Mouse (Mus musculus): ENCODE measurements at regions not wholly inside any gene's neighbourhood (a gene's known extent, or its start where the extent isn't known, plus 50 kb on each side); places are given as distances from the start of the nearest gene placed in this dataset.

DNA sequence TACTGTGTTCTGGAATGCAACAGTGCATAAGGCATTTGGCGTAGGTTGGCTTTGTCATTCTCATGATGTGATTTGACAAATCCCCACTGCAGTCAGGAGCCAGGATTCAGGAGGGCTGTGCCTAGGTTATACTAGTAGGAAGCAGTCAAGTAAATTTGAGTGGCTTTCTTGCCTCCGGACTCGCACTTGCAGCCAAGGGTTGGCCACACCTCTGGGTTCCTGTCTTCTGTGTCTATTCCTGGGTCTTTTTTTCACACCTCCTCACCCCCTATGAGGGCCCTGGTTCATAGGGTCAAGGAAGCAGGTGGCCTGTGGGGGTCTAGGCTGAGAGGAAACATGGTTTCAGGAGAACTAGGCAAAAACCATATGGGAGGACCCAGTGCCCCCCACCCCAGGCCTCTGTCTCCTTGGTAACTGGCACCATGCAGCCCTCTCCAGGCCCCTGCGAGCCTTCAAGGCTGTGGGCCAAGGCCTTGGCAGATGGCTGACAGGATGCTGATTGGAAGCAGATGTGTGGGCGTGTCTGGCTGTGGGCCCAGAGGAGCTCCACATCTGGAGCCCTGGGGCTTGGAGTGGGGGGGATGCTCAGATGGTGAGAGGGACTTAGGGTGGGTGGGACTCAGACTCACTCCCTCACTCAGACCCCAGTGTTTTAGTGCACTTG is 195.7 kb downstream of the Rgs3 start:
- no peak for DNase-seq (ENCODE audit: low read depth, low spot score)

- DNase-seq (ENCODE audit: low read depth, low spot score), result no peak
Observed at GRCm38 (mm10) chr4:62756721-62757206, 197.1 kb downstream of the Rgs3 start.

GRCm38 (mm10) chr4:62760748-62761604 is 201.3 kb downstream of the Rgs3 start:
- no peak for DNase-seq (ENCODE audit: low read depth, low spot score)

GRCm38 (mm10) chr4:62761672-62762071 is 202.0 kb downstream of the Rgs3 start:
- peak; percentile 26 for DNase-seq (ENCODE audit: low read depth, low spot score)

- peak; percentile 38 for DNase-seq (ENCODE audit: low read depth, low spot score)
Observed at GRCm38 (mm10) chr4:62763990-62764389, 201.4 kb upstream of the Zfp618 start.

DNA sequence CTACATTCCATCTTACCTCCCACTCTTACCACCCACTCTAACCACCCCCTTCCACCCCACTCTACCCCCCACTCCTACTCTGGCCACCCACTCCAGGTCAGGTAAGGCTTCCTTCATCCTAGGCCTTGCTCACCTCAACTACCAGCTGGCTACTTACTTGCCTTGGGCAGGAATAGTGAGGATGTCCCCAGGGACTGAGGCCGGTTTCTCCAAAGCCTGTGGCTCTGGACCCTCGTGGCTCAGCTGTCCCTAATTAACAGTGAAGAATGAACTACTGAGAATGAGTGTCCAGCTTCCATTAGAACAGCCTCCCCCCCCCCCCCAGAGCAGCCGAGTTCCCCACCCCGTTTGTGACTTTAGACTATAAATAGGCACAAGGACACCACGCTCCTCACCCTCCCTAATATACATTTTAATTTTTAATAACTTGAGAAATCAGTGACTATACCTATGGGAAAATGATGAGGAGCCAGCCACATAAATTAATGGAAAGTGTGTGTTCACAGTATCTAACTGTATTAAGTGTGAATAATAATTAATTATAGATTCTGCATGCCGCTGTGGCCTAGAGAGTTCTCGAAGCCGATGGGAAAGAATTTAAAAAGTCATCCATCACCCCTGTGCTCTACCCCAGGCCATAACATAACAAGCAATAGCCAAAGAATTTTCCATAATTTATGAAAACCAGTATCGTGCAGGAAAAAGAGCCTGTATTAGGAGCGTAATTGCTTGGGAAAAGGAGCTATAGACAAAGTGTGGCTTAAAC is 195.7 kb upstream of the Zfp618 start:
- DNase-seq (ENCODE audit: low read depth, low spot score), result no peak

DNA sequence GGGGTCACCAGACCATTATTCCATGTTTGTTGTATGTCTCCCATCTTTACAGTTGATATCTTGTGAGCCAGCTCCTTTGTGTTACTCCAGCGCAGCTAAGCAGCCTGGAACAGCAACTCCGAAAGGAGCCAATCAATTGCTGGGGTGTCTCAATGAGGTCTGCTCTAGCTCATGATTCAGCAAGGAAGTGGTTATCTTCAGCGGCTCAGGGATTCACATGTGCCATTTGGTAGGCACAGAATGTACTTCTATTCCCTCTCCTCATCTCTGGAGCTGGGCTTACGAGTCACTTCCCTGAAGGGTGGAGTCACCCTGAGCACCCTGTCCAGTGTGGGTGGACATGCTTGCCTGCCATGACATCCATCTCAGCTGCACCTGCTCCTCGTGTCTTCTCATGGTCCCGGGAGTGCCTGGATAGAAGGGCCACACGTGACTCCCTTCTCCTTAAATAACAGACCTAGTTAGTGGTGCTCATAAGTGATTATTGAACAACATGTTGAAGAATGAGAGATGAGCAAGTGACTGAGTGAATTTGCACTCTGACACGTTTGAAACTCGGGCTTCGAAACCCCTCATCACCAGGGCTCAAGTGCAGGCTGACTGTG is 190.3 kb upstream of the Zfp618 start:
- DNase-seq (ENCODE audit: low read depth, low spot score), result no peak

- DNase-seq (ENCODE audit: low read depth, low spot score), result no peak
Observed at GRCm38 (mm10) chr4:62776881-62777280, 188.5 kb upstream of the Zfp618 start.

- no peak for DNase-seq (ENCODE audit: low read depth, low spot score)
Observed at GRCm38 (mm10) chr4:62777436-62777835, 187.9 kb upstream of the Zfp618 start.

GRCm38 (mm10) chr4:62778621-62779020 is 186.8 kb upstream of the Zfp618 start:
- DNase-seq (ENCODE audit: low read depth, low spot score), result no peak

DNA sequence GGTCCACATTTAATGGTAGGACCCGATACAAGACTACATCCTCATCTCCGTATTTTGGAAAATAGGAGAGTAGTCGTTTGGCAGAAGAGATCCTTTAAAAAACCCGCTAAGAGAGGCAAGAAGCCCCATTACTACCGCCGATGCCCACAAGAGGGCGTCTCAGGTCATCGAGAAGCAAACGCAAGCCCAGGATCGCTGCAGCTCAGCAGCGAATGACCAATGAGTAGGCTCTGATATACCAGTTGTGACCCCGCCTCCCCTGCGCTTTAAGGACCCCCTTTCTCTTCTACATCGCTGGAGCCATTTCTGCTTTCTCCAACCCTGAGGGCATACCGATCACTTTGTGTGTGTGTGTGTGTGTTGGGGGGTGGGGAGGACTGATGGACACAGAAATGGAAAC is 185.0 kb upstream of the Zfp618 start:
- DNase-seq (ENCODE audit: low read depth, low spot score), result peak; percentile 73

DNA sequence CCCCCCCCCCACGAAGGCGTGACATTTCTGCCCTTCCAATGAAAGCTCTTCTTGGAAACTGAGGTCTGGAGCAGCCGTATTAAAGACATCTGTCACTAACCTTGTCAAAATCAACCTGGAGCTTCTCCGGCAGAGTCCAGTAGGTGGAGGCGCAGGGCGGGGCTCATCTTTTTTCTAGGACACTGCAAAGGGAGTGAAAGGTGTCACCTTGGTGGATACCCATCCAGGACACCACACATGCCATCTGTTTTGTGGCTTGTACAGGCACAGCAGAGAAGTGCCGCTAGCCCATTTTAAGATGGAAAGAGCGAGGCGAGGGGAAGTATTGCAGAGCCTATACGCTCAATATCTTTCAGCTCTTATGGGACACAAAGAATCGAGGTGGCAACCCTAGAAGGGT is 184.5 kb upstream of the Zfp618 start:
- no peak for DNase-seq (ENCODE audit: low read depth, low spot score)

- no peak for DNase-seq (ENCODE audit: low read depth, low spot score)
Observed at GRCm38 (mm10) chr4:62781309-62781800, 184.0 kb upstream of the Zfp618 start.

- DNase-seq (ENCODE audit: low read depth, low spot score), result no peak
Observed at GRCm38 (mm10) chr4:62785711-62786110, 179.7 kb upstream of the Zfp618 start.

DNA sequence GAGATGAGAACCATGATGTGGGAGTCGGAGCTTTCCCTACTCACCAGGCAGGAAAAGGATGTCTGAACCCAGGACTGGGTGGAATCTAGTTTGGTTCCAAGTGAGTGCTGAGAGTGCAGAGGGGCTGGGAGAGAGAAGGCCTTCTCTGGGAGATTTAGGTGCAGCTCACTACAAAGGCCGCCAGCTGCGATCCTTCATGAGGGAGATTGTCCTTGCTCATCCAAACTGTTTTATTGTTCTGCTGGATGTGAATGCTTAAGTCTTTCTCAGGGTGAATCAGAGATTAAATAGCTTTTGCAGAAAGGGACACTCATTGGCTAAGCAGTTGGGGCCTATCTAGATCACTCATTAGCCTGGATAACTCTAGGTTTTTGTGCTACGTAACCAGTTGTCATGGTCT is 175.7 kb upstream of the Zfp618 start:
- DNase-seq (ENCODE audit: low read depth, low spot score), result no peak

- DNase-seq (ENCODE audit: low read depth, low spot score), result no peak
Observed at GRCm38 (mm10) chr4:62793582-62793981, 171.8 kb upstream of the Zfp618 start.

DNA sequence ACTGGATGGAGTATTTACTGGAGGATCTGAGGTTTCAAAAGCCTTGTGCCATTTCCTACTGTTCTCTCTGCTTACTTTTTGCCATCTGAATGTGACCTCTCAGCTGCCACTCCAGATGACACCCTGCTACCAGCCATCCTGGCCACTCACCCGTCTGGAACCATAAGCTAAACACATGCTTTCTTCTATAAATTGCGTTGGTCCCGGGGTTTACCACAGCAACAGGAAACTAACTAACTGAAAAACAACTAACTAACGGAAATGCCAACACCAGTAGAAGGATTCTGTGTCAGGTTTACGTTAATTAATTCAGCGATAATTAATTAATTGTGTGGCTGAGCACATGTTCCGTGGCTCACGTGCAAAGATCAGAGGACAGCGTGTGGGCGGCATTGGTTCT is 169.8 kb upstream of the Zfp618 start:
- no peak for DNase-seq (ENCODE audit: low read depth, low spot score)

DNA sequence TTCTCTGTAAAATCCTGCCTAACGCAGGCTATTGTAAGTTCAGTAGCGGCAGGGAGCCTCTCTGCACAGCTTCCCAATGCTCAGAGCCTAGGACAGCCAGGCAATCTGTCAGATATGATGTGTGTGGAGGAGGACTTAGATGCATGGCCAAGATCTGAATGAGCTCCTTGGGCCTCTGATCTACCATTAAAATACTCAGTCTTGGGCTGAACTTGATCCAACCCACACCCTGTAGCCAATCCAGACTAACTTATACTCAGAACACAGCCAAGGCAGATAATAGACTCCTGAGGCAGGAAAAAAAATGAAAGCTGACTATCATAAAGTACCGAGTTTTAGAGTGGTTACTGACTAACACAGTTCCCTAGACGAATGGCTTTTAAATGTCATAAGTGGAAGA is 165.4 kb upstream of the Zfp618 start:
- DNase-seq (ENCODE audit: low read depth, low spot score), result no peak

GRCm38 (mm10) chr4:62805841-62806240 is 159.5 kb upstream of the Zfp618 start:
- no peak for DNase-seq (ENCODE audit: low read depth, low spot score)

GRCm38 (mm10) chr4:62806786-62807185 is 158.6 kb upstream of the Zfp618 start:
- DNase-seq (ENCODE audit: low read depth, low spot score), result no peak

DNA sequence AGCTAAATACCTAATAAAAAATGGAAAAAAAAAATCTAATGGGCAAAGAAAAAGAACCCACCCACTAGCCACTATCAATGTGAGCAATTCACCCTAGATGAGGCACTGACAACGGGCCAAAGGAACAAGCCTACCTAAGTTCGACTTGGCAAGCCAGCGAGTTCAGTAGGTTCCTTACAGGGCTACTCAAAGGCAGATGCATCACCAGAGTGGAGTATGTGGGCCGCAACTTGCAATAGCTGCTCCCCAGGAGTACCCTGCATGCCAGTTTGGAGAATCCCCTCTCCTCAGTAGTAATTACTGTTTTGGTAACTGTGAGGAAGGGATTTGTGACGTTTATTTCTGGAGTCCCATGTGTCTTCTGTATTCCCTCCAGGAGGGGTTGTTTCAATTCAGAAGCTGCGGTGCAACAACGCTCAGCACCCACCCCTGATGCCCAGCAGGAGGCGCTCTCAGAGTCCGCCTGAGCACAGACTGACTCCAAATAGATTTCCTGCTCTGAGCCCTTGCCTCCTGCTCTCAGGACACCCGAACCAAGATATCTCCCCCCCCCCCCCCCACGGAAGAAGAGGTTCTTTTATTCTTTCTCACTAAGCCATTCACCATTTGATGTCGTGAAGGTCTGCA is 157.3 kb upstream of the Zfp618 start:
- no peak for DNase-seq (ENCODE audit: low read depth, low spot score)
